Mouse (Mus musculus) E14TG2a.4 (cell line): Measurements from ENCODE around the gene Rnase4.

ENCODE experiments used
- H3K27me3 ChIP-seq: 2 replicates; pipeline ENCODE4 v1.6.1; 2014; ENCODE audit warnings: low read length, control low read depth; ENCODE audit not compliant: insufficient read depth
- H3K36me3 ChIP-seq: 2 replicates; pipeline ENCODE4 v1.6.1; 2014; ENCODE audit warnings: low read length, control low read depth; ENCODE audit not compliant: insufficient read depth
- H3K4me1 ChIP-seq: replicated peaks from 2 replicates; pipeline ENCODE4 v1.6.1; 2014; ENCODE audit warnings: low read depth, low read length, control low read depth
- H3K4me3 ChIP-seq: replicated peaks from 2 replicates; pipeline ENCODE4 v1.5.1; 2014; ENCODE audit warnings: mild to moderate bottlenecking, low read length
- H3K9me3 ChIP-seq: 2 replicates; pipeline ENCODE4 v1.6.1; 2014; ENCODE audit warnings: low read length, control low read depth
- CTCF ChIP-seq: conservative IDR thresholded peaks from 2 replicates; pipeline ENCODE4 v1.5.1; 2014; ENCODE audit warnings: low read length
- NANOG ChIP-seq: IDR thresholded peaks from 2 replicates; pipeline ENCODE4 v1.6.1; 2014; ENCODE audit warnings: borderline replicate concordance, low read length, mixed read lengths
- POU5F1 ChIP-seq: IDR thresholded peaks from 2 replicates; pipeline ENCODE4 v1.6.1; 2014; ENCODE audit warnings: low read length, borderline replicate concordance

Gene Rnase4

DNA sequence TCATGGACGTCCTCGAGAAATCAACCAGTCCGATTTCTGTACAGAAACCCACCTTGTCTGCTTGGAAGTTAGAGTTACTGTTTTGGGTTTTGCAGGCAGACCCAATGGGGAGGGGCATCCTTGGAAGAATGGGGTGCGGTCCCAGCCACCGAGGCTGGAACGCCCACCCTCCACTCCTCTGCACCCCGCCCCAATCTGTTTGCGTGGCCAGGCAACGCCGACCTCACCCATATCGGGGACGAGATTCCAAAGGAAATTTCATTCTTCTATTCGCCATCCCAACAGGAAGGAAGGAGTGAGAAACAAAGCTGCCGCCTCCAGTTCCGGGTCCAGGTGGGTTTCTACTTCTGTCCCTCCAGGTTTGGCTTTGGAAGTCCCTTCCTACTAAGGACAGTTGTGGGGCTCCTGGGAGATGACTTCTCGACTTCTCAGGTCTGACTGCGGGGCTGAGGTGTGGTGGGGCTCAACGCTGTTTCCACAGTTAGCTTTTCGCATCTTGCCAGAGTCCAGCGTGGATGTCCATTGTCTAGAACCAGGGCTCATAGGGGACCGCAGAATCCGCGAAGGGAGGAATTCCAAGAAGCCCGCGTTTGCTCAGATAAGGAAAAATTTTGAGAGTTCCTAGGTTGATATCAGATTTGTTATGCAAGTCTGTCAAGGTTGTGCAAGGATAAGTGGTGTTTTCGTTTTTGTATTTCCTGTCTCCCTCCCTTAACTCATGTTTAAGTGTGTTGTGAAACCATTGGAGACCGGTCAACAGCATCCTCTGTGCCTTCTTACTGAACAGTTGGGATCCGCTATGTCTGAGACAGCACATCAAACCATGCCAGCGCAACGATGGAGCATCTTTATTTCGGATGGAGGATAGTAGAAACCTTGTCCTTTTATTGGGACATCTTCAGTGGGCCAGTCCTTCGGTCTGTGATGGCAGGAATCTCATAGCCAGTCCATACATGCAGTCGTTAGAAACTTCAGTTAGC, at the start of gene Rnase4, which contains the start of gene Ang:
Rnase4 (plus strand) TSS at position 157 of the 980 bp plus-strand sequence.
Ang (plus strand) TSS at position 230 of the 980 bp plus-strand sequence.
- no peaks in the 10 kb centered on the region for H3K9me3 ChIP-seq
- peaks cover 18% of the 10 kb centered on the region for H3K4me1 ChIP-seq
- H3K4me3 ChIP-seq = peak within 1 kb of the TSS; percentile 89
- no peaks in the 10 kb centered on the region for H3K36me3 ChIP-seq
- no peaks in the 10 kb centered on the region for H3K27me3 ChIP-seq
- TF ChIP-seq CTCF = no peak

DNA sequence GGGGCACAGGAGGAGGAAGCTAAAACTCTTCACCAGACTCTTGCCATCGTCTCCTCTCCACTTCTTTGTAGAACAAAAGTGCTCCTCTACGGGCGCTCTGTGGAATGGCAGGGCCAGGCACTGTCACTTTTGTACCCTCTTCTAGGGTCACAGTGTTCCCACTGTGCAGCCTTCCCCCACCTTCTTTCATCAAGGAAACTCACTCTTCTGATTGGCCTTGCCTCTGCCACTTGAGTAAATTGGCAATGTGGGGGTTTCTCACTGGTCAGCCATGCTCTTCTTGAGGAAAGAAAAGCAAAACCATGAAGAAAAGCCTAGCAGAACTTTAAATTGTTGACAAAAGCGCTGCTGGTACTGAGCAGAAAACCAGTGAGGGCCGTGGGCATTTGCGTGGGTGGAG, 49.1 kb upstream of the Rnase4 start, which contains the start of gene Rnase9:
Rnase9 (minus strand) TSS at position 101 of the 400 bp plus-strand sequence.
- Histone ChIP-seq H3K9me3 (no peaks in the 10 kb centered on the region), H3K36me3 (no peaks in the 10 kb centered on the region), H3K4me3 (no peak within 1 kb of the TSS), H3K27me3 (no peaks in the 10 kb centered on the region), H3K4me1 (peaks cover 23% of the 10 kb centered on the region)
- TF ChIP-seq NANOG (no peak), POU5F1 (no peak), CTCF (no peak)

DNA sequence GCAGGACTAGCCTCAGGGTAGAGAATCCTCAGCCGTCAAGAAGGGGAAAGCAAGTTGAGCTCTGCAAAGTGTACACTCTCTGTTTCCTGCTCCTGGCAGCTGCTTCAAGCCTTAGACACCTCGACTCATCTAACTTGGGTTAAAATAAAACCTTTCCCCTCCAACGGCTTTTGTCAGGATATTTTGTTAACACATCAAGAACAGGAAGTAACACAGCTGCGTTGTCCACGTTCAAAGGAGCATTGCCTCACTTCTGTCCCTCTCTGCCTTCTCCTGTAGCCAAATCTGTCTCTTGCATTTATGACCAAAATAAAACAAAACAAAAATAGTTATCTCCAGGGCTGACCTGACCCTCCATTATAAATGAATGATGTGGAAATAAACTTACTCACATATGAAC, 43.0 kb upstream of the Rnase4 start:
- Histone ChIP-seq H3K4me1 (no peaks in the 10 kb centered on the region), H3K9me3 (no peaks in the 10 kb centered on the region), H3K36me3 (no peaks in the 10 kb centered on the region), H3K4me3 (no peak overlapping the region), H3K27me3 (no peaks in the 10 kb centered on the region)
- TF ChIP-seq POU5F1 = no peak
- no peak for TF ChIP-seq CTCF
- no peak for TF ChIP-seq NANOG

- H3K4me1 ChIP-seq = peaks cover 17% of the 10 kb centered on the region
- no peaks in the 10 kb centered on the region for H3K36me3 ChIP-seq
- H3K9me3 ChIP-seq = no peaks in the 10 kb centered on the region
- H3K4me3 ChIP-seq = no peak within 1 kb of the TSS
- no peaks in the 10 kb centered on the region for H3K27me3 ChIP-seq
- no peak for TF ChIP-seq CTCF
- no peak for TF ChIP-seq POU5F1
- TF ChIP-seq NANOG = no peak
These were observed 40.8 kb upstream of the Rnase4 start, which contains the start of gene Rnase11 for GRCm38 (mm10) chr14:51050063-51050462. Gene Rnase11 (minus strand): TSS chr14:51050163.

DNA sequence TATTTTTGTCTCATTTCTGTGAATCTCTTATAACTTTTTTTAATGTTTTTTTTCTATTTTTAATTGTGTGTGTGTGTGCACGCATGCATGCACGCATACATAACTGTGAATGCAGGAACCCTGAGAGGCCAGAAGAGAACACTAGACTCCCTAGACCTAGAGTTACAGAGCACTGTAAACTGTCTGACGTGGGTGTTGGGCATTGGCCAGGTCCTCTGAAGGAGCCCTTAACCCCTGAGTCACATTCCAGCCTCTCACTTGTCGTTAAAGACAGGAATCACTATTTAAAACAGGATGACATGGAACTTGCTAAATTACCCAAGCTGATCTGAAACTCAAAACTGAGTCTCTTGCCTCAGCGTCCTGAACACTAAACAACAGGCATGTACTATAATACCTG, 38.9 kb upstream of the Rnase4 start:
- Histone ChIP-seq H3K27me3 (no peaks in the 10 kb centered on the region), H3K4me1 (peaks cover 21% of the 10 kb centered on the region), H3K4me3 (no peak overlapping the region), H3K9me3 (no peaks in the 10 kb centered on the region), H3K36me3 (no peaks in the 10 kb centered on the region)
- no peak for TF ChIP-seq CTCF

DNA sequence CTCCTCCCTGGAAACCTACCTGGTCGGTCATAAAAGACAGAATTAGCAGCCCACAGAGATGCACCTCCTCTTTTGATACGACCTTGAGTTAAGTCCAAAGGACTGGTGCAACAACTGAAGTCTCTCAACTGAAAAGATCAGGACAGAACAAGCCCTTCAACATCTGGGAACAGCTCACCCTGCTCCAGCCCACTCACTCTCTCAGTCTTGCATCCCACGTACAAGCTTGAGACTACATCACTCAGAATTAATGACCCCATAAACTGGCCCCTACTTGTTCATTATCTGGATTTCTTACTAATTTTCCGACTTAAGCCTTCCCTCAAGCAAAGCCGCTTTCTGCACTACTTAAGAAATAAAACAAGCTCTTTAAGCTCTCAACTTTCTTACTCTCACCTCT, 37.7 kb upstream of the Rnase4 start:
- H3K27me3 ChIP-seq = no peaks in the 10 kb centered on the region
- no peaks in the 10 kb centered on the region for H3K9me3 ChIP-seq
- H3K36me3 ChIP-seq = no peaks in the 10 kb centered on the region
- H3K4me3 ChIP-seq = no peak overlapping the region
- TF ChIP-seq NANOG (no peak), POU5F1 (no peak), CTCF (no peak)
- H3K4me1 ChIP-seq = peaks cover 34% of the 10 kb centered on the region

DNA sequence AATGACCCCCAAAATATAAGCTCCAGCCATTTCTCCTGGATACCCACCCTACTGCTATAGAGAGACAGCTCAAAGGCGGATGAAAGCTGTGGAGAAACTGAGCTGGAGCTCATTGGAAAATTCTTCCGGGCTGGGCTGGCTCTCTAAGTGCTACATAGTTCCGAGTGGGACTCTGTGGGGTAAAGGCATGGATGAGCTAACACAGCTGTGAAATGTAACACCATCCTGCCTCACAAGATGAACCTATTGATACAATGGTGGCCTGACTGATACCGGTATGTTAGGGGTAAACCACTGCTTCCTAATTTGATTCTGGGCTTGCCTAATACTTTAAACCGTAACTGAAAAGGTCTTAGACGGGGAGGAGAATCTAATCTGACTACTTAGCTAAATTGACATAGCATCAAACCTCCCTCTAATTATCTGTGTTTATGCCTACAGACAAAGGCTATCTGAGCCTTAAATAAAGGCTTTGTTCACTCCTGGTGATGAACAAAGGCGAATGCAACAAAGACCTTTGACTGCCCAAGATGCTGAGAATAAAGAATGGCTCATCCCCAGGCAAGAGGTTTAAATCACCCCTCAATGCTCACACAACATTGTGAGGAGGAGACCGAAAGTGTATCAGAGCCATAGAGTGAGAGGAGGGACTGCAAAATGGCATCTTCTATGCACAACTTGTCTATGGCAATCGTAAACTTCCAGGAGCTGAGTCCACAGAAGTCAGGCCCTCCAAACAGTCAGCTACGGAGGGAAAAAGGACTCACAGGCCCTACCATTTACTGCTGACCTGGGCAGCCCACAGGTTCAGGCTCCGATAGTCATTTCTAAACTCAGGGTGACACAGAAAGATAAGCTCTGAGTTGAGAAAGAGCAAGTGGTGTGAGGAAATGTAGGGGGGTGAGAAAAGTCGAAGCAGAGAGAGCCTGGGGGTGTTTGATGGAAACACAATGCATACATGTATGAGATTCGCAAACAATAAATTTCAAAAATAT, 36.3 kb upstream of the Rnase4 start:
- no peaks in the 10 kb centered on the region for H3K27me3 ChIP-seq

DNA sequence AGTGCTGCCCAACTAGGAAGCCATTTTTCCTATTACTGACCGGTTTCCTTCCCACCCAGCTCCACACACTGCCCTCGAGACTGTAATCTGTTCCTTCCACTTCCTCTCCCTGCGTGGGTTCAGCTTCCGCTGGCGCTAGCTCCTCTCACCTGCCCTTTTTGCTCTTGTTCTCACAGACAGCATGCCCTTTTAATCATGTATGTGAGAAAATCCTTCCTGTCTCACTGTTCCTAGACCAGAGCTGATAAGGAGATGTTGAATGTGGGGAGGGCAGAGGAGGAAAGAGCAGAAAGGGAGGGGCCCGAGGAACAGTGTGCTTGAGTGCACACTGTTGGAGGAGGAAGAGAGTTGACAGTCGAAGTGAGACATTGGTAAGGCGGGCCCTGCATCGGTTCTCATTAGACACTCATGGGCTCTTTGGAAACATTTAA, 33.5 kb upstream of the Rnase4 start, which contains the start of gene Rnase12:
Rnase12 (minus strand) TSS at position 261 of the 431 bp plus-strand sequence.
- no peaks in the 10 kb centered on the region for H3K36me3 ChIP-seq

More for the DNA sequence above, 36.3 kb upstream of the Rnase4 start:
- Histone ChIP-seq H3K4me1 (peaks cover 44% of the 10 kb centered on the region), H3K36me3 (no peaks in the 10 kb centered on the region), H3K4me3 (no peak overlapping the region), H3K9me3 (no peaks in the 10 kb centered on the region)
- TF ChIP-seq CTCF (no peak), POU5F1 (no peak), NANOG (peak; percentile 85; the same call in 1 of the 2 replicates)

More for the DNA sequence above, 33.5 kb upstream of the Rnase4 start, which contains the start of gene Rnase12:
- H3K4me1 ChIP-seq = peaks cover 59% of the 10 kb centered on the region
- no peaks in the 10 kb centered on the region for H3K27me3 ChIP-seq
- H3K4me3 ChIP-seq = peak within 1 kb of the TSS; percentile 18; the same call in 1 of the 2 replicates
- TF ChIP-seq CTCF (no peak), NANOG (no peak), POU5F1 (no peak)
- no peaks in the 10 kb centered on the region for H3K9me3 ChIP-seq
